Mouse (Mus musculus) left cerebral cortex, adult 9 months (tissue): Measurements from ENCODE around the gene Mrpl23.

Experiments used
- DNase-seq, 2 experiments: peaks; one replicate each; pipeline ENCODE4 v3.0.0; 2022; ENCODE audit warnings: low spot score in 2 of 2

Mrpl23 gene

GRCm38 (mm10) chr7:142520331-142520730, 12.2 kb upstream of the Mrpl23 start:
- DNase-seq: no peak

- DNase-seq: no peak
Measured at GRCm38 (mm10) chr7:142522352-142522751, 10.1 kb upstream of the Mrpl23 start.

- DNase-seq: no peak
Measured at GRCm38 (mm10) chr7:142523200-142523990, 9.1 kb upstream of the Mrpl23 start.

- no peak for DNase-seq
Measured at GRCm38 (mm10) chr7:142525342-142526178, 6.9 kb upstream of the Mrpl23 start.

GRCm38 (mm10) chr7:142529350-142529749, 3.1 kb upstream of the Mrpl23 start:
- DNase-seq: no peak

- no peak for DNase-seq
Measured at GRCm38 (mm10) chr7:142531973-142532521, 439 bp upstream of the Mrpl23 start.

GRCm38 (mm10) chr7:142533059-142533855, 771 bp downstream of the Mrpl23 start:
- peak; percentile 51 to 80 for DNase-seq

- no peak for DNase-seq
Measured at GRCm38 (mm10) chr7:142535116-142535515, 2.6 kb downstream of the Mrpl23 start.

- DNase-seq: no peak
Measured at GRCm38 (mm10) chr7:142535832-142536231, 3.3 kb downstream of the Mrpl23 start.

- DNase-seq: no peak
Measured at GRCm38 (mm10) chr7:142537181-142537580, 4.7 kb downstream of the Mrpl23 start.

GRCm38 (mm10) chr7:142537879-142538278, 5.4 kb downstream of the Mrpl23 start:
- DNase-seq: peak in 1 of 2 experiments; percentile 36

GRCm38 (mm10) chr7:142538291-142538690, 5.8 kb downstream of the Mrpl23 start:
- no peak for DNase-seq

GRCm38 (mm10) chr7:142538766-142539165, 6.3 kb downstream of the Mrpl23 start:
- no peak for DNase-seq

- no peak for DNase-seq
Measured at GRCm38 (mm10) chr7:142539828-142540227, 7.3 kb downstream of the Mrpl23 start.

- DNase-seq: no peak
Measured at GRCm38 (mm10) chr7:142542771-142543303, 10.4 kb downstream of the Mrpl23 start.

GRCm38 (mm10) chr7:142545967-142546366, 13.5 kb downstream of the Mrpl23 start:
- no peak for DNase-seq

- no peak for DNase-seq
Measured at GRCm38 (mm10) chr7:142547874-142548273, 15.4 kb downstream of the Mrpl23 start.

- no peak for DNase-seq
Measured at GRCm38 (mm10) chr7:142548706-142549105, 16.2 kb downstream of the Mrpl23 start.

GRCm38 (mm10) chr7:142549941-142550763, 17.7 kb downstream of the Mrpl23 start:
- no peak for DNase-seq

GRCm38 (mm10) chr7:142550935-142551373, 18.5 kb downstream of the Mrpl23 start:
- DNase-seq: no peak
